Mouse (Mus musculus) limb, embryonic 12.5 days (tissue): Measurements from ENCODE around the gene Elovl7. TPM values are rescaled to one million over a fixed set of nuclear protein-coding genes. Genes with fewer than 3 reads are reported as not detected.
A peak's percentile ranks its signal among the peaks of the same experiment; 100 is the strongest.

Source experiments
- ATAC-seq: fragments of 200-750 bp; cut with Nextera tagmentation; 2 replicates; pipeline ENCODE4 v1.8.0; 2017; ENCODE audit warnings: low read depth, moderate TSS enrichment; ENCODE audit not compliant: insufficient number of reproducible peaks, insufficient read depth, low FRiP score, low TSS enrichment
- H3K27ac ChIP-seq: fragments of 300-500 bp; sonication (generic); 2 replicates; pipeline ENCODE4 v1.5.1; 2016; ENCODE audit warnings: mild to moderate bottlenecking, moderate library complexity
- H3K27me3 ChIP-seq: fragments of 300-500 bp; sonication (generic); 2 replicates; pipeline ENCODE4 v1.6.1; 2016; ENCODE audit warnings: mild to moderate bottlenecking, moderate library complexity
- H3K36me3 ChIP-seq: fragments of 300-500 bp; sonication (generic); 2 replicates; pipeline ENCODE4 v1.6.1; 2016; ENCODE audit warnings: mild to moderate bottlenecking, moderate library complexity
- H3K4me1 ChIP-seq: fragments of 300-500 bp; sonication (generic); replicated peaks from 2 replicates; pipeline ENCODE4 v1.6.1; 2016
- H3K4me2 ChIP-seq: fragments of 300-500 bp; sonication (generic); 2 replicates; pipeline ENCODE4 v1.6.1; 2016; ENCODE audit warnings: mild to moderate bottlenecking, moderate library complexity
- H3K4me3 ChIP-seq: fragments of 300-500 bp; sonication (generic); replicated peaks from 2 replicates; pipeline ENCODE4 v1.5.1; 2016; ENCODE audit warnings: mild to moderate bottlenecking
- H3K9ac ChIP-seq: fragments of 300-500 bp; sonication (generic); replicated peaks from 2 replicates; pipeline ENCODE4 v1.6.1; 2016; ENCODE audit warnings: mild to moderate bottlenecking, moderate library complexity
- H3K9me3 ChIP-seq: fragments of 300-500 bp; sonication (generic); 2 replicates; pipeline ENCODE4 v1.6.1; 2016; ENCODE audit warnings: mild to moderate bottlenecking, moderate library complexity
- WGBS: fragments of 180-500 bp; shearing (Covaris S2); methylation state at CpG from one replicate; pipeline ENCODE4 v1.1.7; 2016; 5-methylcytosine and 5-hydroxymethylcytosine counted together
- polyA plus RNA-seq: library from polyadenylated mRNA; unstranded; fragments of >200 nt; fragmentation: Nextera tagmentation; extraction: Ambion mirVana; gene quantifications from 2 replicates; pipeline ENCODE4 v1.2.1, GENCODE M21; 2016

The Elovl7 gene
- polyA plus RNA-seq, 1 experiment from 2014 or later: 0.98 TPM

GRCm38 (mm10) chr13:108245086-108245697 lies 31.0 kb downstream of the Elovl7 start:
- Histone ChIP-seq H3K36me3 (no peaks in the 10 kb centered on the region), H3K4me3 (no peak overlapping the region), H3K27me3 (no peaks in the 10 kb centered on the region), H3K9ac (no peak overlapping the region), H3K4me2 (no peak overlapping the region), H3K27ac (no peak overlapping the region), H3K9me3 (no peaks in the 10 kb centered on the region), H3K4me1 (no peaks in the 10 kb centered on the region)
- 82% methylated on average over 11 of the region's 11 CpGs for WGBS
- no peak for ATAC-seq

- Histone ChIP-seq H3K27me3 (no peaks in the 10 kb centered on the region), H3K4me3 (no peak overlapping the region), H3K9me3 (no peaks in the 10 kb centered on the region), H3K4me2 (no peak overlapping the region), H3K4me1 (no peaks in the 10 kb centered on the region), H3K27ac (no peak overlapping the region), H3K9ac (no peak overlapping the region), H3K36me3 (no peaks in the 10 kb centered on the region)
- no peak for ATAC-seq
- WGBS: 76% methylated on average over 5 of the region's 5 CpGs
Observed at GRCm38 (mm10) chr13:108251106-108251505, 36.9 kb downstream of the Elovl7 start.

GRCm38 (mm10) chr13:108253977-108254376 lies 39.8 kb downstream of the Elovl7 start:
- Histone ChIP-seq H3K4me3 (no peak overlapping the region), H3K27ac (no peak overlapping the region), H3K27me3 (no peaks in the 10 kb centered on the region), H3K36me3 (no peaks in the 10 kb centered on the region), H3K9ac (no peak overlapping the region), H3K4me2 (no peak overlapping the region), H3K4me1 (no peaks in the 10 kb centered on the region), H3K9me3 (no peaks in the 10 kb centered on the region)
- no peak for ATAC-seq
- 81% methylated on average over 5 of the region's 5 CpGs for WGBS

GRCm38 (mm10) chr13:108263042-108263441 lies 48.8 kb downstream of the Elovl7 start:
- Histone ChIP-seq H3K27me3 (no peaks in the 10 kb centered on the region), H3K9ac (no peak overlapping the region), H3K4me1 (peaks cover 7% of the 10 kb centered on the region; the same call in 1 of the 2 replicates), H3K27ac (no peak overlapping the region), H3K4me3 (no peak overlapping the region), H3K36me3 (no peaks in the 10 kb centered on the region), H3K9me3 (no peaks in the 10 kb centered on the region), H3K4me2 (no peak overlapping the region)
- 81% methylated on average over 8 of the region's 8 CpGs for WGBS
- no peak for ATAC-seq

GRCm38 (mm10) chr13:108265394-108265793 lies 51.2 kb downstream of the Elovl7 start:
- H3K4me2 ChIP-seq: no peak overlapping the region
- no peak for ATAC-seq
- no peak overlapping the region for H3K4me3 ChIP-seq
- H3K27ac ChIP-seq: no peak overlapping the region
- no peaks in the 10 kb centered on the region for H3K9me3 ChIP-seq
- H3K4me1 ChIP-seq: peaks cover 7% of the 10 kb centered on the region; the same call in 1 of the 2 replicates
- H3K9ac ChIP-seq: no peak overlapping the region
- 68% methylated on average over 4 of the region's 4 CpGs for WGBS
- H3K36me3 ChIP-seq: no peaks in the 10 kb centered on the region
- no peaks in the 10 kb centered on the region for H3K27me3 ChIP-seq

GRCm38 (mm10) chr13:108267841-108268634 lies 53.8 kb downstream of the Elovl7 start:
- no peak for ATAC-seq
- H3K9ac ChIP-seq: no peak overlapping the region
- no peaks in the 10 kb centered on the region for H3K9me3 ChIP-seq
- no peak overlapping the region for H3K4me3 ChIP-seq
- no peaks in the 10 kb centered on the region for H3K27me3 ChIP-seq
- 75% methylated on average over 9 of the region's 9 CpGs for WGBS
- peaks cover 21% of the 10 kb centered on the region for H3K4me1 ChIP-seq
- no peak overlapping the region for H3K4me2 ChIP-seq
- no peak overlapping the region for H3K27ac ChIP-seq
- H3K36me3 ChIP-seq: no peaks in the 10 kb centered on the region

GRCm38 (mm10) chr13:108271458-108272148 lies 57.4 kb downstream of the Elovl7 start:
- Histone ChIP-seq H3K36me3 (no peaks in the 10 kb centered on the region), H3K4me1 (peaks cover 25% of the 10 kb centered on the region), H3K4me2 (no peak overlapping the region), H3K27me3 (no peaks in the 10 kb centered on the region), H3K9ac (no peak overlapping the region), H3K4me3 (no peak overlapping the region), H3K27ac (peak overlapping the region; percentile 24; the same call in 1 of the 2 replicates), H3K9me3 (no peaks in the 10 kb centered on the region)
- 17% methylated on average over 7 of the region's 7 CpGs for WGBS
- no peak for ATAC-seq

GRCm38 (mm10) chr13:108272332-108272731 lies 58.1 kb downstream of the Elovl7 start:
- no peaks in the 10 kb centered on the region for H3K36me3 ChIP-seq
- no peaks in the 10 kb centered on the region for H3K9me3 ChIP-seq
- no peaks in the 10 kb centered on the region for H3K27me3 ChIP-seq
- no peak for ATAC-seq
- no peak overlapping the region for H3K4me3 ChIP-seq
- H3K4me2 ChIP-seq: peak overlapping the region; percentile 47; the same call in 1 of the 2 replicates
- WGBS: 45% methylated on average over 8 of the region's 8 CpGs
- peak overlapping the region; percentile 56; the same call in 1 of the 2 replicates for H3K27ac ChIP-seq
- H3K9ac ChIP-seq: no peak overlapping the region
- peaks cover 25% of the 10 kb centered on the region for H3K4me1 ChIP-seq

- H3K27me3 ChIP-seq: no peaks in the 10 kb centered on the region
- peak overlapping the region; percentile 56; the same call in 1 of the 2 replicates for H3K27ac ChIP-seq
- H3K4me3 ChIP-seq: no peak overlapping the region
- H3K36me3 ChIP-seq: no peaks in the 10 kb centered on the region
- H3K4me1 ChIP-seq: peaks cover 19% of the 10 kb centered on the region
- H3K9ac ChIP-seq: no peak overlapping the region
- H3K9me3 ChIP-seq: no peaks in the 10 kb centered on the region
- peak overlapping the region; percentile 47 for H3K4me2 ChIP-seq
- 33% methylated on average over 15 of the region's 15 CpGs for WGBS
- ATAC-seq: peak; percentile 50
Observed at GRCm38 (mm10) chr13:108273034-108273433, 58.8 kb downstream of the Elovl7 start.

GRCm38 (mm10) chr13:108273456-108273855 lies 59.3 kb downstream of the Elovl7 start:
- ATAC-seq: no peak
- no peaks in the 10 kb centered on the region for H3K27me3 ChIP-seq
- H3K36me3 ChIP-seq: no peaks in the 10 kb centered on the region
- no peaks in the 10 kb centered on the region for H3K9me3 ChIP-seq
- no peak overlapping the region for H3K27ac ChIP-seq
- WGBS: 27% methylated on average over 5 of the region's 5 CpGs
- H3K4me2 ChIP-seq: peak overlapping the region; percentile 47
- peaks cover 19% of the 10 kb centered on the region for H3K4me1 ChIP-seq
- no peak overlapping the region for H3K9ac ChIP-seq
- H3K4me3 ChIP-seq: no peak overlapping the region

GRCm38 (mm10) chr13:108276561-108276960 lies 62.4 kb downstream of the Elovl7 start:
- Histone ChIP-seq H3K4me3 (no peak overlapping the region), H3K27ac (no peak overlapping the region), H3K9ac (no peak overlapping the region), H3K27me3 (no peaks in the 10 kb centered on the region), H3K36me3 (no peaks in the 10 kb centered on the region), H3K9me3 (no peaks in the 10 kb centered on the region), H3K4me1 (peaks cover 23% of the 10 kb centered on the region), H3K4me2 (no peak overlapping the region)
- ATAC-seq: no peak
- WGBS: 21% methylated on average over 1 of the region's 1 CpGs
